Mouse (Mus musculus): ENCODE results near the gene Nav2. TPM values are rescaled to one million over a fixed set of nuclear protein-coding genes. Genes with fewer than 3 reads are reported as not detected.

Gene Nav2
- total and polyA plus RNA-seq, 3 experiments = 2.0 to 2.7 TPM; not detected in 1

DNA sequence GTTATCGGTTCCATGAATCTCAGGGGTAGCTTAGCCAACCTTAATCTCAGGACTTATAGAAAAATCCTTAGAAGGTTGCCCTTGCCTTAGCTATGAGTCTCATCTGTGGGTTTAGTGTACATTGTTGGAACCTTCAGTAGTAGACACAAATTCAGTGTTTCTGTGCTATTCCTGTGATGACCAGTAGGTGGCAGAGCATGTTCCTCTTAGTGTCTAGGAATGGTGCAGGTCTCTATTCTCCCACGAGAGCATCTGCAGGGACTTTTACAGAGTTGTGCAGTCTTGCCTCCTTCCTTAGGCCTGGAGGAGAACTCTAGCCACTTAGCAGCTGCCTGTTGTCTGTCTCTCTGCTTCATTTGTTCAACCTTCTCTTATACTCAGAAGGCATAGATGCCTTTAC is 490.8 kb downstream of the Nav2 start (continued):
- TF ChIP-seq USF2 (IDR thresholded peaks at IDR 0.05; ENCODE audit: borderline replicate concordance in 1 of 2, insufficient read depth in 1 of 2, low read depth in 1 of 2, low read length in 2 of 2) (no peak), HCFC1 (IDR thresholded peaks at IDR 0.05; ENCODE audit: low read depth, low read length) (no peak), GABPA (IDR thresholded peaks at IDR 0.05; ENCODE audit: low read depth, low read length) (no peak), RCOR1 (IDR thresholded peaks at IDR 0.05; ENCODE audit: low read depth, low read length) (no peak), CTCF (IDR thresholded peaks at IDR 0.05 in 2 of 3, conservative IDR thresholded peaks at IDR 0.05 in 1 of 3; ENCODE audit: control insufficient read depth in 1 of 3, insufficient read depth in 1 of 3, low read depth in 2 of 3, low read length in 3 of 3, poor library complexity in 1 of 3, severe bottlenecking in 1 of 3) (peak; percentile 40 to 95 (median 78)), SIN3A (IDR thresholded peaks at IDR 0.05; ENCODE audit: low read length) (0 out of 2 replicates have a peak, but pooled peaks have one; percentile 19)

DNA sequence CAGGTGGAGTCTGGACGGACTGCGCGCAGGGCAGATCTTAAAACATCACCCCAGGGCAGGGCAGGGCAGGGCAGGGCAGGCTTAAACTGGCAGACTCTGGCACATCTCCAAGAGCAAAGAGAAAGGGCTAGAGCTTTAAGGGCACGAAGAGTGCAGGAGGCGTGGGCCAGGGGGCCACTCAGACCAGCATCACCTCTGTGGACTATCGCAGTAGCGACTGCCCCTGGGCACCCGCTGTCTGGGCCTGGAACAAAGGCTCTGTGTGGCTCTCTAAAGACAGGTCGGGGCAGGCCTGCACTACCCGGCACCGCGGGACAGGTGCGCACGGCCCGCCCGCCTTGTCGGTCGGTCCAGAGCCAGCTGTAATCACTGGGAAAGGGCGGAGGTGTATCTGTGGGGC is 491.9 kb downstream of the Nav2 start:
- Histone ChIP-seq H3K4me1 (ENCODE audit: control insufficient read depth in 1 of 2, insufficient read depth in 2 of 2, low read length in 2 of 2) (no peaks in the 10 kb centered on the region), H3K27ac (ENCODE audit: control insufficient read depth, low read depth, low read length) (no peak overlapping the region), H3K79me2 (ENCODE audit: control insufficient read depth, insufficient read depth, low read length, poor library complexity) (no peaks in the 10 kb centered on the region), H3K9me3 (replicated peaks; ENCODE audit: insufficient read depth, low read length) (no peaks in the 10 kb centered on the region), H3K27me3 (ENCODE audit: control insufficient read depth in 1 of 2, insufficient read depth in 2 of 2, low read length in 2 of 2) (no peaks in the 10 kb centered on the region), H3K36me3 (ENCODE audit: control insufficient read depth in 1 of 2, insufficient read depth in 2 of 2, low read length in 2 of 2) (no peaks in the 10 kb centered on the region), H3K4me3 (ENCODE audit: control insufficient read depth in 1 of 2, insufficient read depth in 1 of 2, low read depth in 2 of 2, low read length in 2 of 2) (no peak overlapping the region), H3K9ac (ENCODE audit: control insufficient read depth, low read depth, low read length, poor library complexity, severe bottlenecking) (no peak overlapping the region)
- no peak for DNase-seq (ENCODE audit: low read depth, low spot score)
- TF ChIP-seq ZC3H11A (IDR thresholded peaks at IDR 0.05; ENCODE audit: low read depth, low read length) = no peak

DNA sequence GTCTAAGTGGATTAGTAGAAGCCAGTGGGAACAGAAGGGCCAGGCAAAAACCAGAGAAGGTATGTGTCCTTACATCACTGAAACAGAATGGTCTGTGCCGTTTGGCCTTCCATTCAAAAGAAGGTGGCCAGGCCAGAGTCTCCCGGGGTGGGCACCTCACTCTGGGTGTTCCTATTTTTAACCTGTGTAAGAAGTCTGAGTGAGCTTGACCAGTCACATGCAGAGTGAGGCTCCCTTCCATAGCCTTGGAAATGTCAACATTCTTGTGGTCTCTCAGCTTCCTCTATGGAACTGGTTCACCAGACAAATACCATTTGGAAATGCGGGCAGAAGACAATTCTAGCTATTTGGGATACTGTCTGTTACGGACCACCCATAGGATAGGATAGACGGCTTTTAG is 494.0 kb downstream of the Nav2 start:
- H3K4me3 ChIP-seq (ENCODE audit: control insufficient read depth in 1 of 2, insufficient read depth in 1 of 2, low read depth in 2 of 2, low read length in 2 of 2) = no peak overlapping the region
- H3K9me3 ChIP-seq (replicated peaks; ENCODE audit: insufficient read depth, low read length) = no peaks in the 10 kb centered on the region
- no peak for TF ChIP-seq UBTF (IDR thresholded peaks at IDR 0.05; ENCODE audit: borderline replicate concordance, insufficient read depth, low read depth, low read length)
- no peak for TF ChIP-seq MXI1 (IDR thresholded peaks at IDR 0.05; ENCODE audit: low read depth, low read length)
- no peak for TF ChIP-seq NELFE (IDR thresholded peaks at IDR 0.05; ENCODE audit: low read depth, low read length)
- no peak for TF ChIP-seq POLR2A (IDR thresholded peaks at IDR 0.05; ENCODE audit: control insufficient read depth in 1 of 2, insufficient read depth in 1 of 2, low read depth in 1 of 2, low read length in 2 of 2, poor library complexity in 1 of 2)
- TF ChIP-seq USF1 (IDR thresholded peaks at IDR 0.05; ENCODE audit: low read depth, low read length) = no peak
- no peak for TF ChIP-seq ZC3H11A (IDR thresholded peaks at IDR 0.05; ENCODE audit: low read depth, low read length)
- TF ChIP-seq MAX (IDR thresholded peaks at IDR 0.05; ENCODE audit: low read length) = no peak
- TF ChIP-seq MAZ (IDR thresholded peaks at IDR 0.05; ENCODE audit: low read depth, low read length) = no peak
- TF ChIP-seq MYC (IDR thresholded peaks at IDR 0.05; ENCODE audit: low read depth, low read length) = no peak
- TF ChIP-seq GATA1 (IDR thresholded peaks at IDR 0.05; ENCODE audit: low read depth, low read length) = no peak
- TF ChIP-seq TAL1 (IDR thresholded peaks at IDR 0.05; ENCODE audit: low read length) = no peak
- TF ChIP-seq ETS1 (IDR thresholded peaks at IDR 0.05; ENCODE audit: low read depth, low read length) = no peak
- TF ChIP-seq MYB (IDR thresholded peaks at IDR 0.05; ENCODE audit: low read depth, low read length) = no peak
- no peak for TF ChIP-seq E2F4 (IDR thresholded peaks at IDR 0.05; ENCODE audit: borderline replicate concordance, low read depth, low read length)
- TF ChIP-seq USF2 (IDR thresholded peaks at IDR 0.05; ENCODE audit: borderline replicate concordance in 1 of 2, insufficient read depth in 1 of 2, low read depth in 1 of 2, low read length in 2 of 2) = no peak
- no peak for TF ChIP-seq MEF2A (IDR thresholded peaks at IDR 0.05; ENCODE audit: extremely low read depth, insufficient replicate concordance, low read depth, low read length, poor library complexity, severe bottlenecking)
- TF ChIP-seq GABPA (IDR thresholded peaks at IDR 0.05; ENCODE audit: low read depth, low read length) = no peak
- TF ChIP-seq KAT2A (conservative IDR thresholded peaks at IDR 0.05; ENCODE audit: low read depth, low read length) = no peak
- TF ChIP-seq POLR2AphosphoS2 (IDR thresholded peaks at IDR 0.05; ENCODE audit: low read length) = no peak
- no peak for TF ChIP-seq ZNF384 (IDR thresholded peaks at IDR 0.05; ENCODE audit: low read depth, low read length)
- no peaks in the 10 kb centered on the region for H3K4me1 ChIP-seq (ENCODE audit: control insufficient read depth in 1 of 2, insufficient read depth in 2 of 2, low read length in 2 of 2)
- no peak overlapping the region for H3K9ac ChIP-seq (ENCODE audit: control insufficient read depth, low read depth, low read length, poor library complexity, severe bottlenecking)
- no peak for DNase-seq (ENCODE audit: low read depth, low spot score)
- H3K79me2 ChIP-seq (ENCODE audit: control insufficient read depth, insufficient read depth, low read length, poor library complexity) = no peaks in the 10 kb centered on the region
- H3K27ac ChIP-seq (ENCODE audit: control insufficient read depth, low read depth, low read length) = no peak overlapping the region
- H3K27me3 ChIP-seq (ENCODE audit: control insufficient read depth in 1 of 2, insufficient read depth in 2 of 2, low read length in 2 of 2) = no peaks in the 10 kb centered on the region
- H3K36me3 ChIP-seq (ENCODE audit: control insufficient read depth in 1 of 2, insufficient read depth in 2 of 2, low read length in 2 of 2) = no peaks in the 10 kb centered on the region

Measured in MEL (cell line).